Mouse (Mus musculus) stomach, embryonic 14.5 days (tissue): ENCODE data around the gene Cyp2j8. TPM values are rescaled to one million over a fixed set of nuclear protein-coding genes. Genes with fewer than 3 reads are reported as not detected.

Experiments
- polyA plus RNA-seq: library from polyadenylated mRNA; unstranded; fragments of >200 nt; fragmentation: Nextera tagmentation; extraction: Ambion mirVana; gene quantifications from 2 replicates; pipeline ENCODE4 v1.2.1, GENCODE M21; 2014

Gene Cyp2j8
- polyA plus RNA-seq, 1 experiment from 2014 or later, result not detected

Other genes with a start within 250 kb of the Cyp2j8 start
- gene Cyp2j11, start 158.7 kb downstream of the Cyp2j8 start, polyA plus RNA-seq, result not detected in 2 replicates
- gene Cyp2j6, start 46.3 kb upstream of the Cyp2j8 start, polyA plus RNA-seq, result 11.8 and 12.7 TPM in 2 replicates
- gene Cyp2j9, start 84.2 kb upstream of the Cyp2j8 start, polyA plus RNA-seq, result 6.3 and 6.4 TPM in 2 replicates
- not detected in 2 replicates for gene Cyp2j5, start 156.8 kb upstream of the Cyp2j8 start, polyA plus RNA-seq